17 mouse cellular contexts compared by ENCODE assay signal in genomic region chr10:10343930-10344329, GRCm38 (mm10).
DNase-seq lines count a peak whose midpoint lies in the region; ATAC-seq lines count a peak whose summit lies in the region.
"Had no signal": no experiment of that assay in that cellular context is flagged by ENCODE, and none has a peak within 500 bp of the region (broad histone marks: within the 10 kb centered on the region; RNA-seq: fewer than 3 reads in every experiment).

No protein-coding gene starts in this region.

- H3K27me3 ChIP-seq in kidney, embryonic 14.5 days (ENCODE audit: control insufficient read depth, insufficient read depth, low read length), result no peaks in the 10 kb centered on the region
- no peaks in the 10 kb centered on the region for H3K27me3 ChIP-seq in kidney, embryonic 15.5 days
- H3K27me3 ChIP-seq: embryonic facial prominence, embryonic 12.5 days; forebrain, embryonic 12.5 days; heart, embryonic 12.5 days; hindbrain, embryonic 15.5 days had no signal

- H3K4me2 ChIP-seq in kidney, embryonic 14.5 days (replicated peaks; ENCODE audit: low read depth, low read length), result no peak overlapping the region
- no peak overlapping the region for H3K4me2 ChIP-seq in kidney, embryonic 15.5 days
- H3K4me2 ChIP-seq: embryonic facial prominence, embryonic 12.5 days; forebrain, embryonic 12.5 days; heart, embryonic 12.5 days; hindbrain, embryonic 15.5 days had no signal

- H3K9ac ChIP-seq in kidney, embryonic 14.5 days (ENCODE audit: low read depth, low read length), result no peak overlapping the region
- no peak overlapping the region for H3K9ac ChIP-seq in kidney, embryonic 15.5 days
- H3K9ac ChIP-seq: embryonic facial prominence, embryonic 12.5 days; forebrain, embryonic 12.5 days; heart, embryonic 12.5 days; hindbrain, embryonic 15.5 days had no signal

- intact Hi-C loops in heart, postnatal 10 days (cut with DNase I), result no loop called here

- no peak for ATAC-seq in kidney, embryonic 14.5 days (ENCODE audit: low FRiP score, low TSS enrichment)
- peak; percentile 56; the same call in 1 of the 2 replicates for ATAC-seq in kidney, embryonic 15.5 days (replicated peaks; ENCODE audit: low FRiP score)
- ATAC-seq: forebrain, embryonic 16.5 days had no signal

- DNase-seq in kidney, adult 8-10 months, result peak; percentile 24 to 47
- DNase-seq in kidney, postnatal 36 days, result peak; percentile 24 to 31
- no peak for DNase-seq in urinary bladder, postnatal 10 days (ENCODE audit: low spot score)
- DNase-seq in heart, postnatal 10 days, result no peak
- DNase-seq: adrenal gland, adult 8-10 months; adrenal gland, postnatal 36 days; cerebellum, adult 8-10 months; cerebellum, postnatal 14 days; gastrocnemius, postnatal 10 days; heart, postnatal 36 days had no signal

- 72% methylated on average over 3 of the region's 3 CpGs for WGBS in kidney, embryonic 14.5 days
- WGBS in kidney, embryonic 15.5 days, result 76% methylated on average over 3 of the region's 3 CpGs

- no peaks in the 10 kb centered on the region for H3K4me1 ChIP-seq in kidney, embryonic 14.5 days (ENCODE audit: control insufficient read depth, insufficient read depth, low read length)
- 0 out of 2 replicates have a peak, but pooled peaks cover 2% of the 10 kb centered on the region for H3K4me1 ChIP-seq in kidney, embryonic 15.5 days
- H3K4me1 ChIP-seq: embryonic facial prominence, embryonic 12.5 days; forebrain, embryonic 12.5 days; heart, embryonic 12.5 days; hindbrain, embryonic 15.5 days had no signal

- no peak overlapping the region for H3K4me3 ChIP-seq in kidney, embryonic 14.5 days (ENCODE audit: low read length)
- H3K4me3 ChIP-seq in kidney, embryonic 15.5 days (replicated peaks), result no peak overlapping the region
- H3K4me3 ChIP-seq: embryonic facial prominence, embryonic 12.5 days; forebrain, embryonic 12.5 days; heart, embryonic 12.5 days; hindbrain, embryonic 15.5 days had no signal

- no peak overlapping the region for H3K27ac ChIP-seq in kidney, embryonic 14.5 days (ENCODE audit: low read depth, low read length)
- no peak overlapping the region for H3K27ac ChIP-seq in kidney, embryonic 15.5 days
- H3K27ac ChIP-seq: embryonic facial prominence, embryonic 12.5 days; forebrain, embryonic 12.5 days; hindbrain, embryonic 15.5 days had no signal

- no peaks in the 10 kb centered on the region for H3K9me3 ChIP-seq in kidney, embryonic 14.5 days (ENCODE audit: control insufficient read depth, low read length)
- no peaks in the 10 kb centered on the region for H3K9me3 ChIP-seq in kidney, embryonic 15.5 days (replicated peaks)
- H3K9me3 ChIP-seq: embryonic facial prominence, embryonic 12.5 days; forebrain, embryonic 12.5 days; hindbrain, embryonic 15.5 days had no signal

- H3K36me3 ChIP-seq in kidney, embryonic 14.5 days (ENCODE audit: control insufficient read depth, insufficient read depth, low read length), result no peaks in the 10 kb centered on the region
- no peaks in the 10 kb centered on the region for H3K36me3 ChIP-seq in kidney, embryonic 15.5 days
- H3K36me3 ChIP-seq: embryonic facial prominence, embryonic 12.5 days; forebrain, embryonic 12.5 days; heart, embryonic 12.5 days; hindbrain, embryonic 15.5 days had no signal

Comparison
In these comparisons a context has a peak if more than half of its experiments do, and no peak if none do; other contexts are left out.
1. DNase-seq: peak in kidney, adult 8-10 months (2 of 2) and kidney, postnatal 36 days (2 of 2); none in urinary bladder, postnatal 10 days (single experiment) and heart, postnatal 10 days (0 of 2).